Mouse (Mus musculus) spleen, adult 2 months (tissue): Measurements from ENCODE around the gene Smarca4.

ENCODE experiments used
- CTCF ChIP-seq: fragments of 200-500 bp; IDR thresholded peaks from 2 replicates; pipeline ENCODE4 v1.5.1; 2011; ENCODE audit warnings: mild to moderate bottlenecking, inconsistent platforms; ENCODE audit not compliant: insufficient read depth, insufficient read length, insufficient replicate concordance; ENCODE audit errors: extremely low read depth
- POLR2A ChIP-seq: fragments of 200-500 bp; IDR thresholded peaks from 2 replicates; pipeline ENCODE4 v1.6.1; 2011; ENCODE audit warnings: low read depth, low read length, inconsistent platforms

DNA sequence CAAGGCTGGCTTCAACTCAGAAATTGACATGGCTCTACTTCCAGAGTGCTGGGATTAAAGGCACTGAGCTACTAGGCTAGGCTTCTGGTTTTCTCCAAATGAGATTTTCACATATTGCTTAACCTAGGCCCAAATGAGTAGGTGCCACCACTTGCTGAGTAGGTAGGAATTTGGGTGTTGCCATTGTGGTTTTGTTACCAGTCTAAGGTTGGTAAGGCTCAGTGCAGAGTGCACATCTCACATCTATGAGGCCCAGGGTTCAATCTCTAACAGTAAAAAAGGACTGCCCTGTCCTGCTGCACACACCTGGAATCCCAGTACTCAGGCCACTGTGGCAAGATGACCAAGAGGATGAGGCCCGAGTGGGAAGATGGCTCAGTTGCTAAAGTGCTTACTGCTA lies 30.6 kb upstream of the Smarca4 start:
- TF ChIP-seq CTCF (no peak), POLR2A (no peak)
